Mouse (Mus musculus) liver, postnatal 0 days (tissue): ENCODE data around the gene Ube2c. TPM values are rescaled to one million over a fixed set of nuclear protein-coding genes. Genes with fewer than 3 reads are reported as not detected.

Experiments
- ATAC-seq: fragments of 200-750 bp; cut with Nextera tagmentation; 2 replicates; pipeline ENCODE4 v1.8.0; 2017; ENCODE audit warnings: mild to moderate bottlenecking, moderate library complexity
- DNase-seq: peaks from one replicate; pipeline ENCODE4 v3.0.0-alpha.2; 2016
- H3K27ac ChIP-seq: fragments of 300-500 bp; sonication (generic); 2 replicates; pipeline ENCODE4 v1.5.1; 2014; ENCODE audit warnings: antibody characterized with exemption, moderate library complexity, mild to moderate bottlenecking, low read depth
- H3K27me3 ChIP-seq: fragments of 300-500 bp; sonication (generic); 2 replicates; pipeline ENCODE4 v1.6.1; 2014; ENCODE audit warnings: low read length, control low read depth, mixed read lengths; ENCODE audit not compliant: insufficient read depth
- H3K36me3 ChIP-seq: fragments of 300-500 bp; sonication (generic); replicated peaks from 2 replicates; pipeline ENCODE4 v1.6.1; 2014; ENCODE audit warnings: mild to moderate bottlenecking, control low read depth, low read length, moderate library complexity, mixed read lengths; ENCODE audit not compliant: insufficient read depth
- H3K4me1 ChIP-seq: fragments of 300-500 bp; sonication (generic); 2 replicates; pipeline ENCODE4 v1.6.1; 2014; ENCODE audit warnings: antibody characterized with exemption, mild to moderate bottlenecking, control low read depth; ENCODE audit not compliant: insufficient read depth
- H3K4me2 ChIP-seq: fragments of 300-500 bp; sonication (generic); 2 replicates; pipeline ENCODE4 v1.6.1; 2014; ENCODE audit warnings: low read depth, mild to moderate bottlenecking, low read length, moderate library complexity, mixed read lengths
- H3K4me3 ChIP-seq: fragments of 300-500 bp; sonication (generic); 2 replicates; pipeline ENCODE4 v1.5.1; 2014; ENCODE audit warnings: low read depth, low read length
- H3K9ac ChIP-seq: fragments of 300-500 bp; sonication (generic); replicated peaks from 2 replicates; pipeline ENCODE4 v1.6.1; 2014; ENCODE audit warnings: mild to moderate bottlenecking, moderate library complexity
- H3K9me3 ChIP-seq: fragments of 300-500 bp; sonication (generic); 2 replicates; pipeline ENCODE4 v1.6.1; 2016; ENCODE audit warnings: mild to moderate bottlenecking, control low read depth, low read length, mixed read lengths
- CTCF ChIP-seq: sonication (generic); IDR thresholded peaks from 2 replicates; pipeline ENCODE4 v1.5.1; 2016; ENCODE audit warnings: antibody characterized with exemption, low read depth
- EP300 ChIP-seq: IDR thresholded peaks from 2 replicates; pipeline ENCODE4 v1.6.1; 2016; ENCODE audit warnings: antibody characterized with exemption, low read depth, mild to moderate bottlenecking
- WGBS: fragments of 180-500 bp; shearing (Covaris S2); extraction: QIAGEN DNeasy Blood & Tissue Kit; methylation state at CpG from one replicate; pipeline ENCODE4 v1.1.7; 2014; ENCODE audit not compliant: insufficient replicate concordance; 5-methylcytosine and 5-hydroxymethylcytosine counted together
- polyA plus RNA-seq: library from polyadenylated mRNA; unstranded; fragments of >200 nt; fragmentation: Nextera tagmentation; extraction: Ambion mirVana; gene quantifications from 2 replicates; pipeline ENCODE4 v1.2.1, GENCODE M21; 2015

Gene Ube2c
- polyA plus RNA-seq, 1 experiment from 2014 or later = 277 TPM

- Histone ChIP-seq H3K9ac (no peak overlapping the region), H3K27ac (no peak overlapping the region)
- 82% methylated on average over 5 of the region's 5 CpGs for WGBS
Measured at GRCm38 (mm10) chr2:164735446-164735845, 34.3 kb upstream of the Ube2c start.

GRCm38 (mm10) chr2:164737377-164738090 is 32.2 kb upstream of the Ube2c start:
- 52% methylated on average over 3 of the region's 3 CpGs for WGBS
- no peak for TF ChIP-seq EP300
- Histone ChIP-seq H3K27ac (no peak overlapping the region), H3K4me2 (no peak overlapping the region), H3K9me3 (no peaks in the 10 kb centered on the region), H3K4me1 (no peaks in the 10 kb centered on the region), H3K9ac (no peak overlapping the region), H3K27me3 (no peaks in the 10 kb centered on the region), H3K4me3 (no peak overlapping the region), H3K36me3 (no peaks in the 10 kb centered on the region)
- ATAC-seq (peak; percentile 69), DNase-seq (no peak)

More at GRCm38 (mm10) chr2:164735446-164735845, 34.3 kb upstream of the Ube2c start:
- Histone ChIP-seq H3K4me1 (no peaks in the 10 kb centered on the region), H3K4me2 (no peak overlapping the region), H3K36me3 (no peaks in the 10 kb centered on the region), H3K9me3 (no peaks in the 10 kb centered on the region), H3K4me3 (no peak overlapping the region), H3K27me3 (no peaks in the 10 kb centered on the region)
- DNase-seq = no peak
- TF ChIP-seq CTCF (no peak), EP300 (no peak)
- no peak for ATAC-seq

- H3K27me3 ChIP-seq = no peaks in the 10 kb centered on the region
- no peak overlapping the region for H3K9ac ChIP-seq
- ATAC-seq = no peak
- no peak overlapping the region for H3K4me2 ChIP-seq
- H3K27ac ChIP-seq = no peak overlapping the region
- WGBS = 58% methylated on average over 7 of the region's 7 CpGs
- no peaks in the 10 kb centered on the region for H3K9me3 ChIP-seq
- peaks cover 11% of the 10 kb centered on the region; the same call in 1 of the 2 replicates for H3K4me1 ChIP-seq
- no peak for DNase-seq
- no peaks in the 10 kb centered on the region for H3K36me3 ChIP-seq
- TF ChIP-seq EP300 (no peak), CTCF (no peak)
- H3K4me3 ChIP-seq = no peak overlapping the region
Measured at GRCm38 (mm10) chr2:164739876-164740275, 29.8 kb upstream of the Ube2c start.

DNA sequence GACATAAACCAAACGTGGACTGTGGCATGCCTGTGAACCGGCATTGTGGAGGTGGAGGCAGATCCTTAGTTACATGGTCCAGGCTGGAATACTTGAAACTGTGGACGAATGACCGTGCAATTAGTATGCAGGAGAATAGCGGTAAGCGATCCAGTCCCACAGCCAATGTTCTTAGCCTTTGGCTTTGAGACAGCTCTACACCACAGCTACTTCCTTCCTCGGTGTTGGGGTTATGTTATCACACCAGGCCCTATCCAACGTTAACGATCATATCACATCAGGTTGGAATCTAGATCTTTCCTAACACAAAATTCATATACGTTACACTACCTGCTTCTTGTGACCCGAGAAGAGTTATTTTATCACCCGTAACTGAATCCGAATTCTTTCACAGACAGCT is 24.7 kb upstream of the Ube2c start:
- ATAC-seq (no peak), DNase-seq (no peak)
- no peaks in the 10 kb centered on the region for H3K27me3 ChIP-seq
- peak overlapping the region; percentile 89 for H3K4me2 ChIP-seq
- peaks cover 27% of the 10 kb centered on the region for H3K36me3 ChIP-seq
- H3K4me3 ChIP-seq = peak overlapping the region; percentile 73
- no peak for TF ChIP-seq CTCF
- no peak for TF ChIP-seq EP300
- peaks cover 24% of the 10 kb centered on the region for H3K4me1 ChIP-seq
- H3K9ac ChIP-seq = 0 out of 2 replicates have a peak overlapping the region, but pooled peaks have one; percentile 91
- no peak overlapping the region for H3K27ac ChIP-seq
- WGBS = 55% methylated on average over 13 of the region's 13 CpGs
- H3K9me3 ChIP-seq = no peaks in the 10 kb centered on the region

DNA sequence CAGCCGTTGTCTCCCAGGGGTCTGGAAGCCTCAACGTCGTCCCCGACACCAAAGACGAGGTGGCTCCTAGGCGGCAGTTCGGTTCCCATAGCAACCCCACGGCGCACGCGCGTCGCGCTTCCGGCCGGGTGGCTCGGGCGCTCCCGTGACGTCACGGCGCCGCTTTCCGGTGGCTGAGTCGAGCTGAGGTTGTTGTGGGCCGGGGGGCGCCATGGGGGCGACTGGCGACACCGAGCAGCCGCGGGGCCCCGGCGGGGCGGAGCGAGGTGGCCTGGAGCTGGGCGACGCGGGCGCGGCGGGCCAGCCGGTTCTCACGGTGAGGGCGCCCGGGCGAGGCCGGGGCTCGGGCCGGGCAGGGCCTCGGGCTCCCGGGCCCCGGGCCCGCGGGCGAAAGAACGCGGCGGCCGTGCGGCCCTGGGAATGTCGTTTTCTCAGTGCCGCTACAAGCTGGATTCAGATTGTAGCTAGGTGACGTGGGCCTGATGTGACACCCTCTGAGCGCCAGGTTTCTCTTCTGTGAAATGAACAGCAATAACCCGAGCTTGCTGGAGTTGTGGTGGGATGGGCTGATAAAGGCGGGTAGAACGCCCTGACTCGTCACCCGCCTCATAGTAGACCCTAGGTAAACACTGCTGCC is 23.7 kb upstream of the Ube2c start, which contains the start of the genes Wfdc3 and Dnttip1:
TSS of gene Wfdc3 (minus strand) at position 89 of the 637 bp plus-strand sequence.
TSS of gene Dnttip1 (plus strand) at position 141 of the 637 bp plus-strand sequence.
- DNase-seq (peak; percentile 98), ATAC-seq (peak; percentile 84)
- Histone ChIP-seq H3K4me3 (peak within 1 kb of the TSS; percentile 73), H3K27me3 (no peaks in the 10 kb centered on the region), H3K9ac (peak within 1 kb of the TSS; percentile 91), H3K27ac (peak within 1 kb of the TSS; percentile 72), H3K9me3 (no peaks in the 10 kb centered on the region), H3K4me2 (peak within 1 kb of the TSS; percentile 89), H3K36me3 (peaks cover 36% of the 10 kb centered on the region), H3K4me1 (peaks cover 24% of the 10 kb centered on the region)
- under 1% methylated on average over 68 of the region's 70 CpGs for WGBS
- TF ChIP-seq CTCF = no peak
- no peak for TF ChIP-seq EP300

DNA sequence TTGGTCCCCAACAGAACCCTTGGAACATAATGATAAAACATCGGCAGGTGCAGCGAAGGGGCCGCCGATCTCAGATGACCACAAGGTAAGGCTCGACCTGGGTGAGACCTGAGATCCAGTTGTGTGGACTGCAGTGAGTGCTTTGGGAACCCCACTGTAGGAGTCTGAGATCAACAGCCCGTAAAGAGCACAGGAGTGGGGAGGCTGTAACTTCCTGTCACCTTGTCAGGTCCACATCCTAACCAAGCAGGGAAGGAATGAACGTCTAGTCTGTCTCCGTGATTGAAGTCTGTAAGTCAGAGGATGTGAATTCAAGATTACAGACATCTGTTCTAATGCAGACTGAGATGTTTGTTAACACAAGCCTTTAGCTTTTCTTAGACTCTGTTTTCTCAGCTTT is 23.0 kb upstream of the Ube2c start:
- H3K9ac ChIP-seq = peak overlapping the region; percentile 91
- peak overlapping the region; percentile 72 for H3K27ac ChIP-seq
- H3K9me3 ChIP-seq = no peaks in the 10 kb centered on the region
- DNase-seq (no peak), ATAC-seq (no peak)
- no peaks in the 10 kb centered on the region for H3K27me3 ChIP-seq
- TF ChIP-seq EP300 (no peak), CTCF (no peak)
- peaks cover 24% of the 10 kb centered on the region for H3K4me1 ChIP-seq
- H3K4me3 ChIP-seq = peak overlapping the region; percentile 73
- 32% methylated on average over 8 of the region's 8 CpGs for WGBS
- peaks cover 42% of the 10 kb centered on the region for H3K36me3 ChIP-seq
- peak overlapping the region; percentile 89 for H3K4me2 ChIP-seq
